Mouse (Mus musculus) thymus, adult 2 months (tissue): ENCODE results near the gene Scfd2.

Experiments
- CTCF ChIP-seq: fragments of 200-500 bp; IDR thresholded peaks from 2 replicates; pipeline ENCODE4 v1.5.1; 2012; ENCODE audit warnings: mild to moderate bottlenecking, control low read depth, low read length, moderate library complexity, borderline replicate concordance; ENCODE audit not compliant: control insufficient read depth, poor library complexity, insufficient read depth; ENCODE audit errors: extremely low read depth
- POLR2A ChIP-seq: fragments of 200-500 bp; IDR thresholded peaks from 2 replicates; pipeline ENCODE4 v1.6.1; 2012; ENCODE audit warnings: mild to moderate bottlenecking, low read length, control low read depth, moderate library complexity; ENCODE audit not compliant: control insufficient read depth, poor library complexity, insufficient read depth; ENCODE audit errors: extremely low read depth

- TF ChIP-seq CTCF (no peak), POLR2A (no peak)
Observed at GRCm38 (mm10) chr5:74342557-74342956, 189.0 kb downstream of the Scfd2 start.
